Mouse (Mus musculus) WW6 (cell line): Measurements from ENCODE around the gene Tbc1d2b.

Experiments used
- DNase-seq: peaks from one replicate; pipeline ENCODE4 v3.0.0-alpha.2; 2013; ENCODE audit warnings: low read depth, low spot score

Tbc1d2b gene

GRCm38 (mm10) chr9:90204396-90204915 is 66.1 kb downstream of the Tbc1d2b start:
- DNase-seq, result no peak

DNA sequence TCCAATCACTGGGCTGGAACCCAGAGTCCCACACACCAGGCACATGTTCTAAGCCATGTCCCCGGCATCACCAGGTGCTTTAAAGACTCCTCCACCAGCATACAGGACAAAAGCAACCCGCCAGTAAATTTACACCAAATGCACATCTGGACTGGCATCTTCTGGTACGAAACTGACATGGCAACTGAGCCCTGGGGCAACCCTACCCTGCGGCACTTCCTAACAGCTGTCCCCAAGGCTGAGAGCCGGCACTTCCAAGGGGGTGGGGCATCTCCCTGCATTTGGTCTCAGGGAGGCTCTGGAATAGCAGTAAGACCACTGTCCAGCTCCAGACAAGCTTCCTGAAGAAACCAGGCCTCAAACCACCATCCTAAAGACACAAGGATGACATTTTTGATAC is 67.4 kb downstream of the Tbc1d2b start:
- no peak for DNase-seq

- DNase-seq, result no peak
Measured at GRCm38 (mm10) chr9:90201541-90201940, 69.1 kb downstream of the Tbc1d2b start.

DNA sequence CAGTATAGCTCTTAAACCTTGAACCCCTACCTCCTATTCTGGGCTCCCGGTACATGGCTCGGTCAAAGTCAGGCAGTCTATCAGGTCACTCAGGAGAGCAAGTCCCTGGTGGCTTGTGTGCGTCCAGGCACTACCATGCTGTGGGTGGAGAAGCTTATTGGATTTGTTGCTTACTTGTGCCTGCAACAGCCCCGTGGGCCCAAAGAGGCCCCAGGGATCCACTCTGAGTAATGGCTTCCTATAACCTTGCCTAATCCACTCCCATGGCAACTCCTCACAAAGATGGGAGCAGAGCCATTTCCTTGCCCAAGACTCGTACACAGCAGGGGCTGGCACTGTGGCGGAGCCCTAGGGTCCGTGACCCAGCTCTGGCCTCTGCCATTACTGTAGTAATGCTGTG is 69.5 kb downstream of the Tbc1d2b start:
- no peak for DNase-seq

- no peak for DNase-seq
Measured at GRCm38 (mm10) chr9:90200501-90200900, 70.1 kb downstream of the Tbc1d2b start.

DNA sequence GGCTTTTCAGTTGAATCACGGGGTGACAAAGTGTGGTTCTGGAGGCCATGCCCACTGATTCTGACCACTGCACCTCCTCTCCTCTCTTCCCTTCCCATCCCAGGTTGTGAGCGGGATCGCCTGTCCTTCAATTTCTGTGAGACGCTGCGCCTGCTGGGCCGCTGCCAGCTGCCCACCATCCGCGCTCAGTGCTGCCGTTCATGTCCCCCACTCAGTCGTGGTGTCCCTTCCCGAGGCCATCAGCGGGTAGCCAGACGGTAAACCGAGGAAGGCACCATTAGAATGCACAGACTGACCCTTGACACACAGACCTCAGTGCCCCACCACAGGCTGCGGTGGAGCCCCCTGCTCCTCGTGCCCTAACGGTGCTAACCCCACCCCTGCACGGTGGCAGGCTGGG is 71.0 kb downstream of the Tbc1d2b start:
- no peak for DNase-seq

DNA sequence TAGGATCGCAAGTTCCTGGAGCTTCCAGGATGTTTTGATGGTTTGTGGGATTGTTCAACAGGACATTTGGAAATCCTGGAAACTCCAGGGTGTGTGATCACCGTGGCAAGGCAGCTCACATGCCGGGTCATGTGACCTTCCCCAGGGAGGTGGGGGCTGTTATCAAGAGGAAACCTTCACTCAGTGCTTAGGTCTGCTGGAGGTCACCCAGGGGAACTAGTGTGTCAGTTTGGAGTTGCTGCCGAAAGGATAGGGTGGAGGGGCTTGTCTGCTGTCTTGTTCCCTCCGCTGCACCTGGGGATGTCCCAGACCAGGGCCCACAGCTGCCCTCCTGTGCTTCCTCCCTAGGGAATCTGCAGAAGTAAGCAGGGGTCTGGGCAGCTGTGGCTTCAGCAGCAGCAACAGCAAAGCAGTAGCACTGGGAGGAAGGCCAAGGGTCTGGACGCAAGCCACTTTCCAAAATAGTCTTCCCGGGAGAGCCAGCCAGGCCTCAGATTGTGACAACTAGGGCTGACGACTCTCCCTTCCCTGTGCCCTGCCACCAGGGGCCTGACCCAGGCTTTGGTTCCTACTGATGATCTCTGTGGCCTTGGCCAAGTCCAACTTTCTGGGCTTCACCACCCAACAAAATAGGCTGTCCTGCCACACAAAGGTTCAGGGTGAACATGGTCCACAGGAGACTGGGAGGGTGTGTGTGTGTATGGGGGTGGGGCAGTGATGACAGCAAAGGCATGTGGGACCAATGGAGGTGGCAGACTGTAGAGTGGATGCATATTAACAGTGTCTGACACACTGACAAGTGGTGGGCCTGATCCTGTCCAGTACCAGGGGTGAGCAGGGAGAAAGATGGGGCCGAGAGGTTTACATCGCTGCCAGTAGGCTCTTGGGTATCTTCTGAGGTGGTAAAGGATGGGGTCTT is 71.8 kb downstream of the Tbc1d2b start:
- no peak for DNase-seq

- DNase-seq, result no peak
Measured at GRCm38 (mm10) chr9:90197866-90198383, 72.7 kb downstream of the Tbc1d2b start.

DNA sequence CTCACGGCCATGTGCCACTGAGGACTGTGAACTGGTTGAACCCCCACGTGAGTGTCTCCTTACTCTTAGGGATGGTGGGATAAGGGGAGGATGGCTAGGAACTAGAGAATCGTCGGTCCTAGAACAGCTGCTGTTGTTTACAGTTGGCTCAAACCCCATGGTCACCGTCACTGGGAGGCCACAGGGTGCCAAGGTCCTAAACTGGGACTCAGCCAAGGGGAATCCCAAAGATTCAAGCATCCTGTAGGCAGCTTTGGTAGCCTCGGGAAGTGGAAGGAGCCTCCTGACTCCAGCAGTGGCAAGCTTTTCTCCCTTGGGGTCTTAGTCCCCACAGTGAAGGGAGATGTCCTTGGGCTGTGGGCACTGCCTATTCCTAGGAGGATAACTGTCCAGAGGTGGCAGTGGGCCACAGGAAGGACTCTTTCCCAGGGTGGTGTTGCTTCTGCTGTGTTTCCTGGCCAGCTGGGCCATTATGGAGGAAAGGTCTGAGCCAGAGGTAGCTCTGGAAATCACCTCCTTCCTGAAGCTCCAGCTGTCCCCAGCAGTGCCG is 73.4 kb downstream of the Tbc1d2b start:
- no peak for DNase-seq

GRCm38 (mm10) chr9:90196262-90196661 is 74.3 kb downstream of the Tbc1d2b start:
- no peak for DNase-seq

DNA sequence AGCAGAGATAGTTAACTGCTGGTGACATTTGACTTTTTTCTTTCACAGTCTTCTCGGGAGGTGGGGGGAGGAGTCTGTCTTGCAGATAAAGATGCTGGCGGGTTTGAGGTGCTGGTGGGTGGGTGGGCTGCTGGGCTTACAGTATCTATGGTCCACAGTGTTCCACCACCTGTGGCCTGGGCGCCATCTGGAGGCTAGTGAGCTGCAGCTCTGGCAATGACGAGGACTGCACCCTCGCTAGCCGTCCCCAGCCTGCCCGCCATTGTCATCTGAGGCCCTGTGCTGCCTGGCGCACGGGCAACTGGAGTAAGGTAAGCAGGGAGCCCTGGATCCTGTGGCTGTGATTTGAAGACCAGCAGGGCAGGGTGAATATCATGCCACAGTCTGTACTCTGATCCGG is 75.6 kb downstream of the Tbc1d2b start:
- no peak for DNase-seq

GRCm38 (mm10) chr9:90189391-90189790 is 81.2 kb downstream of the Tbc1d2b start:
- DNase-seq, result no peak

DNA sequence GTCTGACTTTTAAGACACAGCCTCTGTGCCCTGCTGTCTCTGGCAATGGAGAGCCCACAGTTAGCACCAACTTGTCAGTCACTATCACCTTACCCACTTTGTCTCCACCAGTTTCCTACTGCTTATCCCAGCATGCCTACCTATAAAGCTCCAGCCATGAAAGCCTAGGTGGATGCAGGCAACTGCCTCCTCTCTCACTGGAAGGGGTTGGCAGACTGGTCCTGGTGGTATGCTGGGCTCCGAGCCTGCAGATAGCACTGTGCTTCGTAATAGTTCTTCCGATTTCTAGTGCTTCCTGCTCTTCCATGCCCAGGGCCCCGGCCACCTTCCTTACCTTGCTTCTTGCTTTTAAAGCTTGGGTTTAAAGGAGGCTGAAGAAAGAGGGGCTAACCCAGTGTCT is 81.7 kb downstream of the Tbc1d2b start:
- no peak for DNase-seq

DNA sequence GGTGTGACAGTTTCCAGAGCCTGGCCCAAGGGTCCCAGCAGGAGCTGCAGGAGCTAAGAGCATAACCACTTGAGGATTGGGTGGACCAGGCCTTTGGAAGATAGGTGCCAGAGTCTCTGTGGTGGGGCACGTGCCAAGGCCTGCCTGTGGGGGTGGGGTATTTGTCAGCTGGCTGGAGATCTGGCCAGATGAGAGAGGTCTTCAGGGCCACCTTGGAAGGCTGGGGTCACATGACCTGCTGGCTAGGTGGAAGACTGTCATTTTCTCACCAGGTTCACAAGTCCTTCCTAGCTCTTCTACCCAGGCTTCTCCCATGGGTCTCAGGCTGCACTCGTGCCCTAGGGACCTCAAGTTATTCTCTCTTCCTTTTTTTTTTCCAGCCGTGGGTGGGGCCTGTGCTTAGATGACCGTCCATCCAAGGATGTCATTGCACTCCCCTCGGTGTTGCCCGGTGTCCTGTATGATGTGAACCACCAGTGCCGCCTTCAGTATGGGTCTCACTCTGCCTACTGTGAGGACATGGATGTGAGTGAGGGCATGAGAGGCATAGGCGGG is 85.2 kb downstream of the Tbc1d2b start:
- DNase-seq, result no peak

DNA sequence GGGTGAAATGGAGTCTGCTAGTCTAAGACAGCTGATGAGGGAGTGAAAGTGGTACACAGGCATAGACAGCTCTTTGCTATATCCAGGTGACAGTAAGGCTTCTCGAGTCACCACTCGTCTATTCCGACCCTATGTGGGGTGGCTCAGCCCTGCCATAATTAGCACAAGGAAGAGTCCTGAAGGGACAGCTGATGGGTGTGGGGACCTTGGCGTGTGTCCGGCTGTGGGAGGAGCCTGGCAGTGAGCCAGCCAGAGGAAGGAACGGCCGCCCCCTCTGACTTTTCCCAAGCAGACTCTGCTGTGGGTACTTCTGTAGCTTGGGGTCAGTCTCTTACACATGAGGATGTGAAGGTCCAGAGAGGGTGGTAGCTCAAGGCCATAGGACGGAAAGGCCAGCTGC is 86.5 kb downstream of the Tbc1d2b start:
- DNase-seq, result no peak

- DNase-seq, result no peak
Measured at GRCm38 (mm10) chr9:90183550-90183949, 87.1 kb downstream of the Tbc1d2b start.

- DNase-seq, result no peak
Measured at GRCm38 (mm10) chr9:90182636-90183421, 87.8 kb downstream of the Tbc1d2b start.

DNA sequence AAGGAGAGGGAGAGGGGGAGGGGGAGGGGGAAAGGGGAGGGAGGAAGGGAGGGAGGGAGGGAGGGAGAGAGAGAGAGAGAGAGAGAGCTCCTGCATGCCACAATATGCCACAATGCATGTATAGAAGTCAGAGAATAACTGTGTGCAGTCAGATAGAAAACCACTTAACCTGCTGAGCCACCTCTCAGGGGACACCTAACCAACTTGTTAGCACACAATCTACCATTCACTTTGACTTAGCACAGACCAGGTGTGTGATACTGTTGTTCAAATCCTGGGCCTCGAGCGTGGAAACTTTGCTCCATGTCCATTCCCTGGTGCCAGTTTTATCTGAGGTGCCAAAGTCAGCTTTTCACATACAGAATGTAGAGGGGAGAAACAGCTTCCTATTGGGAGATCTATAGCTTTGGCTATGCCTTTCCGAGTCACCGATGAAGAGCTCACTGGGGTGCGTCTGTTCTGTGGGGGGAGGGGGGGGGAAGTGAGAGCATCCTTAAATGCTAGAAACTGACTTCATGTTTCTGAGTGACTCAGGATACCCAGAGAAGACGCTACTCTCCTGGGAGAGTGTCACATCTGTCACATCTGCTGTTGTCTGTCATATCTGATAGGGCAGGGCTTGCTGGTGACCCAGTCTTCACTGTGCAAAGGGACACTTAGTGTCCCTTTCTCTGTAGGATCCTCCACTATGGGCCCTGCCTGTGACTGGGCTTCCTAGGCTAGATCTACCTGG is 88.8 kb downstream of the Tbc1d2b start:
- no peak for DNase-seq

DNA sequence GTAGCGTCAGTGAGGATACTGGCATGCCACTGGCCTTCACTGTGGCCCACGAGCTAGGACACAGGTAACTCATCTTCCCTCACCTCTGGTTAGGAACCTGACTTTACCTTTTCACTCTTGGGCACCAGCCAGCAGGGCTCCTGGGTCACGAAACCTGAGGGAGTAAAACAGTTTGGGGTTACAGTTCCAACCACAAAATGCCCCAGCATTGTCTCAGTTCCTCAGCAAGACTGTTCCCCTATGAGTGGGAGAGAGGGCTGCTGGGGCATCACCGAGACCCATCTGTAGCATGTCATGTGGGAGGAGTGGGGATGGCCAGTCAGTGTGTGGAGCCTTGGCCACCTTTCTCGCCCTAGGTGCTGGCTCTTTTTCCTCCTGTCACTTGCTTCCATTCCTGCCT is 91.2 kb downstream of the Tbc1d2b start:
- no peak for DNase-seq

- no peak for DNase-seq
Measured at GRCm38 (mm10) chr9:90173330-90173729, 97.3 kb downstream of the Tbc1d2b start.
